Mouse (Mus musculus): ENCODE data around the gene Pdgfb. TPM values are rescaled to one million over a fixed set of nuclear protein-coding genes. Genes with fewer than 3 reads are reported as not detected.
A peak's percentile ranks its signal among the peaks of the same experiment; 100 is the strongest.

Gene Pdgfb
- polyA plus RNA-seq, 1 experiment, result 21.7 TPM

GRCm38 (mm10) chr15:79947681-79948080, 67.1 kb downstream of the Pdgfb start:
- Histone ChIP-seq H3ac (ENCODE audit: control insufficient read depth, insufficient read length) (no peak overlapping the region), H3K4me2 (ENCODE audit: low read depth) (no peak overlapping the region), H3K36me3 (ENCODE audit: control insufficient read depth, insufficient read depth) (no peaks in the 10 kb centered on the region), H3K27me3 (ENCODE audit: control insufficient read depth, insufficient read depth, insufficient read length) (no peaks in the 10 kb centered on the region), H3K79me2 (ENCODE audit: control insufficient read depth, insufficient read depth) (no peaks in the 10 kb centered on the region), H3K4me3 (no peak overlapping the region)
- TF ChIP-seq POLR2AphosphoS2 (IDR thresholded peaks at IDR 0.05; ENCODE audit: insufficient read length, low read depth), result no peak
- TF ChIP-seq CEBPB (IDR thresholded peaks at IDR 0.05; ENCODE audit: insufficient read depth, poor library complexity, severe bottlenecking), result no peak
- TF ChIP-seq REST (IDR thresholded peaks at IDR 0.05; ENCODE audit: insufficient read depth, insufficient read length), result no peak
- no peak for TF ChIP-seq SRF (IDR thresholded peaks at IDR 0.05; ENCODE audit: control insufficient read depth, insufficient read length, low read depth)
- no peak for TF ChIP-seq POLR2A (IDR thresholded peaks at IDR 0.05; ENCODE audit: insufficient read length, low read depth)
- TF ChIP-seq MYOD1 (IDR thresholded peaks at IDR 0.05; ENCODE audit: control insufficient read depth in 1 of 3, insufficient read length in 2 of 3, low read depth in 2 of 3), result no peak

GRCm38 (mm10) chr15:79946790-79947189, 68.0 kb downstream of the Pdgfb start:
- H3K27me3 ChIP-seq (ENCODE audit: control insufficient read depth, insufficient read depth, insufficient read length), result no peaks in the 10 kb centered on the region
- TF ChIP-seq MYOD1 (IDR thresholded peaks at IDR 0.05; ENCODE audit: control insufficient read depth in 1 of 3, insufficient read length in 2 of 3, low read depth in 2 of 3) (no peak), SRF (IDR thresholded peaks at IDR 0.05; ENCODE audit: control insufficient read depth, insufficient read length, low read depth) (no peak), POLR2AphosphoS2 (IDR thresholded peaks at IDR 0.05; ENCODE audit: insufficient read length, low read depth) (no peak), MYOG (IDR thresholded peaks at IDR 0.05; ENCODE audit: control insufficient read depth in 1 of 3, insufficient read depth in 1 of 3, insufficient read length in 2 of 3, low read depth in 2 of 3) (no peak), MAX (IDR thresholded peaks at IDR 0.05; ENCODE audit: low read depth) (no peak), E2F4 (IDR thresholded peaks at IDR 0.05; ENCODE audit: insufficient read depth) (no peak), TCF12 (IDR thresholded peaks at IDR 0.05; ENCODE audit: insufficient read depth, poor library complexity, severe bottlenecking) (no peak), CEBPB (IDR thresholded peaks at IDR 0.05; ENCODE audit: insufficient read depth, poor library complexity, severe bottlenecking) (no peak), TCF3 (IDR thresholded peaks at IDR 0.05; ENCODE audit: insufficient read length, low read depth) (no peak)

GRCm38 (mm10) chr15:79946022-79946421, 68.8 kb downstream of the Pdgfb start:
- Histone ChIP-seq H3K36me3 (ENCODE audit: control insufficient read depth, insufficient read depth) (no peaks in the 10 kb centered on the region), H3K79me2 (ENCODE audit: control insufficient read depth, insufficient read depth) (no peaks in the 10 kb centered on the region), H3K4me2 (ENCODE audit: low read depth) (no peak overlapping the region), H3ac (ENCODE audit: control insufficient read depth, insufficient read length) (no peak overlapping the region), H3K27me3 (ENCODE audit: control insufficient read depth, insufficient read depth, insufficient read length) (no peaks in the 10 kb centered on the region), H3K4me3 (no peak overlapping the region)
- no peak for TF ChIP-seq POLR2AphosphoS2 (IDR thresholded peaks at IDR 0.05; ENCODE audit: insufficient read length, low read depth)
- no peak for TF ChIP-seq MYOD1 (IDR thresholded peaks at IDR 0.05; ENCODE audit: control insufficient read depth in 1 of 3, insufficient read length in 2 of 3, low read depth in 2 of 3)
- no peak for TF ChIP-seq REST (IDR thresholded peaks at IDR 0.05; ENCODE audit: insufficient read depth, insufficient read length)
- TF ChIP-seq MYOG (IDR thresholded peaks at IDR 0.05; ENCODE audit: control insufficient read depth in 1 of 3, insufficient read depth in 1 of 3, insufficient read length in 2 of 3, low read depth in 2 of 3), result peak in 1 of 3 experiments; percentile 12
- no peak for TF ChIP-seq E2F4 (IDR thresholded peaks at IDR 0.05; ENCODE audit: insufficient read depth)
- no peak for TF ChIP-seq SRF (IDR thresholded peaks at IDR 0.05; ENCODE audit: control insufficient read depth, insufficient read length, low read depth)

More at GRCm38 (mm10) chr15:79946790-79947189, 68.0 kb downstream of the Pdgfb start:
- Histone ChIP-seq H3K79me2 (ENCODE audit: control insufficient read depth, insufficient read depth) (no peaks in the 10 kb centered on the region), H3K36me3 (ENCODE audit: control insufficient read depth, insufficient read depth) (no peaks in the 10 kb centered on the region), H3K4me2 (ENCODE audit: low read depth) (no peak overlapping the region), H3K4me3 (no peak overlapping the region), H3ac (ENCODE audit: control insufficient read depth, insufficient read length) (no peak overlapping the region)

Other genes with a start within 250 kb of the Pdgfb start
- gene Dnal4, start 237.1 kb downstream of the Pdgfb start, polyA plus RNA-seq (2012; fragmentation: generic; extraction: Trizol), result 66.8 TPM
- gene Nptxr, start 210.2 kb downstream of the Pdgfb start, polyA plus RNA-seq (2012; fragmentation: generic; extraction: Trizol), result 14.3 TPM
- 3.2 TPM for gene Npcd, start 180.7 kb downstream of the Pdgfb start, polyA plus RNA-seq (2012; fragmentation: generic; extraction: Trizol)
- gene Cbx6, start 180.3 kb downstream of the Pdgfb start, polyA plus RNA-seq (2012; fragmentation: generic; extraction: Trizol), result 26.1 TPM
- 10.0 TPM for gene Apobec3, start 123.3 kb downstream of the Pdgfb start, polyA plus RNA-seq (2012; fragmentation: generic; extraction: Trizol)
- gene Cbx7, start 43.9 kb downstream of the Pdgfb start, polyA plus RNA-seq (2012; fragmentation: generic; extraction: Trizol), result 4.7 TPM
- gene Syngr1, start 76.4 kb upstream of the Pdgfb start, polyA plus RNA-seq (2012; fragmentation: generic; extraction: Trizol), result 54.7 TPM
- gene Rpl3, start 76.9 kb upstream of the Pdgfb start, polyA plus RNA-seq (2012; fragmentation: generic; extraction: Trizol), result 1,089 TPM
- 33.3 TPM for gene Tab1, start 118.2 kb upstream of the Pdgfb start, polyA plus RNA-seq (2012; fragmentation: generic; extraction: Trizol)
- 9.7 TPM for gene Mgat3, start 158.7 kb upstream of the Pdgfb start, polyA plus RNA-seq (2012; fragmentation: generic; extraction: Trizol)
- gene Mief1, start 219.0 kb upstream of the Pdgfb start, polyA plus RNA-seq (2012; fragmentation: generic; extraction: Trizol), result 24.3 TPM
- gene AC140267.1, start 220.9 kb upstream of the Pdgfb start, polyA plus RNA-seq (2012; fragmentation: generic; extraction: Trizol), result not detected
- 1,038 TPM for gene Atf4, start 240.2 kb upstream of the Pdgfb start, polyA plus RNA-seq (2012; fragmentation: generic; extraction: Trizol)
- gene Rps19bp1, start 249.3 kb upstream of the Pdgfb start, polyA plus RNA-seq (2012; fragmentation: generic; extraction: Trizol), result 144 TPM